Mouse (Mus musculus): ENCODE measurements at regions not wholly inside any gene's neighbourhood (a gene's known extent, or its start where the extent isn't known, plus 50 kb on each side); places are given as distances from the start of the nearest gene placed in this dataset.

DNA sequence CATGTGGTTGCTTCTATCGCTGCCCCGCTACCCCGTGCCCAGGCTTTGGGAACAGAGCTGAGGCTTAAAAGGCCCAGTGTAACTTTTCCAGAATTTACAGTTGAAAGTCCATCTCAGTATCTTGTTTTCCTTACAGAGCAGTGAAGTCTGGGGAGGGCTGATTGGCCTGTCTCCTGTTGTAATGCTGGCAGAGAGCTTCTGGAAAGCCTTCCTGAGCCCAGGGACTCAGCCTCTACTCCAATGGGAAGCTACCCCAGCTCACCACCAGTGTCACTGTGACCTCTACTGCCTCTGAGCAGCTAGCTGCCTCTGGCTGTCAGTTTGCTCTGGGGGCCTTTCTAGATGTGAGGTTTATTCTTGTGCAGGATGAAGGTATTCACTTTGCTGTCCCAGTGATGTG, 87.5 kb downstream of the Kcnrg start:
- DNase-seq (ENCODE audit: low spot score in 2 of 2): no peak

DNA sequence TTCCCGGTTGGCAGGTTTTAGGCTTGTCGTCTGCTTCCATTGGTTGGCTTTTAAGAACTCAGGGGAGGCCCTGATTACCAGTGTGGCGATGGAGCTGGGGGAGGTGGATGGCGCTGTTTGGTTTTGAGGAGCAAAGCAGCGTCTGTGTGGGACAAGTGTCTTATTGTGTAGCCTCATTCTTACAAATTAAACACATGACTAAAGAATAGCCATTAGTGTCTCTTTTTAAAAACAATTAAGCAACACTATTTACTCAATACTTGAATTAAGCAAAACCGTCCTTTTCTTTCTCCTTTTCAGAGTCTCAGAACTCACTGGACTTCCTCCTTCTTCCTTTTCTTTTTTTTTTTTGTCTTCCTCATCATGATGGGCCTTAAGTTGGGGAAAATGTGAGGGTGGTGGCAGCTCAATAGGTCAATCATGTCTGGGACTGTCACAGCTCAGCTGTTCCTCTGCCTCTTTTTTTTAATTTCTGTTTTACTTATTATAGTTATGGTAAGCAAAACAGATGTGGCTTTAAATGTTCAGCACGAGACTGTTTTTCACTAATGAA, 89.1 kb downstream of the Kcnrg start:
- DNase-seq (ENCODE audit: low spot score in 2 of 2): no peak

- DNase-seq (ENCODE audit: low spot score in 2 of 2): no peak
Observed at GRCm38 (mm10) chr14:61696886-61697554, 89.8 kb downstream of the Kcnrg start.

- no peak for DNase-seq (ENCODE audit: low spot score in 2 of 2)
Observed at GRCm38 (mm10) chr14:61697704-61698103, 90.4 kb downstream of the Kcnrg start.

- DNase-seq (ENCODE audit: low spot score in 2 of 2): no peak
Observed at GRCm38 (mm10) chr14:61698358-61699055, 91.2 kb downstream of the Kcnrg start.

- no peak for DNase-seq (ENCODE audit: low spot score in 2 of 2)
Observed at GRCm38 (mm10) chr14:61699638-61700037, 92.4 kb downstream of the Kcnrg start.

DNA sequence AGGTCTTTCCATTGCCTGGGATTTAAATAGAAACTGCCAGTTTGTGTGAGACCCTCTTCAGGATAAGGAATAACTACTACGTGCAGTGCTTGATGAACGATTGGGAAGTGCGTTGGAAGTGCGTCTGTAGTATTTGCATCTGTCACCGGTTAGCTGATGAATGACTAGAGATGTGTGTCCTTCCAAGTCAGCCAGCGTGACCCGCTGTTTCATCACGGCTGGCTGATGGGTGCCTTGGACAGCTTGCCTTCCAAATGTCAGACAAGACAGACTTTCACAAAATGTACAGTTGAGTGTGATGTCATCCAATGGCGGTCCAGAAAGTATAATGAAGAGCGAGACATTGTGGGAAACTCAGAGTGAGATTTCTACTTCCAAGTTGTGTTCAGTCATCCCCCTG, 93.9 kb downstream of the Kcnrg start:
- no peak for DNase-seq (ENCODE audit: low spot score in 2 of 2)

GRCm38 (mm10) chr14:61703916-61704315, 96.7 kb downstream of the Kcnrg start:
- DNase-seq (ENCODE audit: low spot score in 2 of 2): no peak

DNA sequence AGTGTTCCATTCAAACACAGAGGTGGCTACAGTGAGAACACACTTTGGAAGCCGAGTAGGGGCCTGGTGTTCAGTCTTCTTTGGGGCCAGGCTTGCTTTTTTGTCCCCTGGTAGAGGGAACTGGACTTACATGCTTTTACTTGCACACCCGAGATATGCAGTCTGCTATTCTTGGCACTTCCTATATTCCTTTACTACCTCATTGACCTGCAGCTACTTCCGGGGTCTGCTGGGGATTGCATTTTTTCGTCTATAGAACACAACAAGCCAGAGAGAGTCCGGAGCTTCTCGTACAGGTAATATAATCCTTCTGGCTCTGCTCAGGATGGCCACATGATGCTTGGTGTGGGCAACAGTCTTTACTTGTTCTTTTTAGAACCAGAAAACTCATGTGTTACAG, 99.7 kb downstream of the Kcnrg start:
- DNase-seq (ENCODE audit: low spot score in 2 of 2): no peak

- no peak for DNase-seq (ENCODE audit: low spot score in 2 of 2)
Observed at GRCm38 (mm10) chr14:61708331-61708730, 101.1 kb downstream of the Kcnrg start.

- DNase-seq (ENCODE audit: low spot score in 2 of 2): no peak
Observed at GRCm38 (mm10) chr14:61715746-61716145, 108.5 kb downstream of the Kcnrg start.

GRCm38 (mm10) chr14:61718392-61719124, 111.3 kb downstream of the Kcnrg start:
- no peak for DNase-seq (ENCODE audit: low spot score in 2 of 2)

DNA sequence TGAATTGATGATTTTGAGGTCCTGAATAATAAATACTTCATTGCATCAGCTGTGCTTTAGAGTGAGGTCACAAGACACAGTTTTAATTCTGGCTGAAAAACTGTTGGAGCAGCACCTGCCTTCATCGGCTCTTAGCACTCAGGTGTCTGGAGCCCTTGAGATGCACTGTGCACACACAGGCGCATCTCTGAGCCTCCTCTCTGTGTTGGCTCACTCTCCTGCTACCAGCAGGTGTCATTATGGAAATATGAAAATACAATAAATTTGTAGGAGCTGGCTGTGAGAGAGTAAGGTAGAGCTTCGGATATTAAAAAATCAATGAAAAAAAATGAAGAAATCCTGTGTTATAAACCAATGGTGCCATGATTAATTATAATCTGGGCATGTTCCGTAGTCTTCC, 114.0 kb downstream of the Kcnrg start:
- DNase-seq (ENCODE audit: low spot score in 2 of 2): no peak

- no peak for DNase-seq (ENCODE audit: low spot score in 2 of 2)
Observed at GRCm38 (mm10) chr14:61724942-61725341, 117.7 kb downstream of the Kcnrg start.

GRCm38 (mm10) chr14:61728562-61728961, 121.3 kb downstream of the Kcnrg start:
- DNase-seq (ENCODE audit: low spot score in 2 of 2): no peak

GRCm38 (mm10) chr14:61735541-61735940, 128.3 kb downstream of the Kcnrg start:
- DNase-seq (ENCODE audit: low spot score in 2 of 2): no peak

GRCm38 (mm10) chr14:61736384-61737322, 129.4 kb downstream of the Kcnrg start:
- no peak for DNase-seq (ENCODE audit: low spot score in 2 of 2)

DNA sequence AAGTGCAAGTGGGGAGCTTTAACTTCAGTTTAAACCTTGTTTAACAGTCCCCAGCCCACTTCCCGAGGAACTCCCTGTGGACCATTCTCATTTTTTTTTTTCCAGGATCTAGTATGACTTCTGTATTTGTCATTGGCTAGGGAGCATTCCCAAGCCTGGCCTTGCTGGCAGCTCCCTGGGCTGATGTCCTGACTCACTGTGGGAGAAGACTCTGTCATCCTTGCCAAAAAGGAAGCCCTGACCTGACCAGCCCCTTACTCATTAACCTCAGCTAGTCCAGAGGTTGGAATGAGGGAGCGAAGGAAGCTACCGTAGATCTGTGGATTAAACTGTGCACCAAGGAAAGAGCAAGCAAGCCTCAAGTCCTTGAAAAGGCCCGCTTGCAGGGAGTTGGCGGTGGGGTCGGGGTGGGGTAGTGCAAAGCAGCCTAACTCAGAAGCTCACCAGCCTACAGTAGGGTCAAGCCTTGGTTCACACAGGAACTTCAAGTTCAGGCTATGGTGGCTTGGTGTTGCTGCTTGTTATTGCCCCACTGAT, 130.3 kb downstream of the Kcnrg start:
- DNase-seq (ENCODE audit: low spot score in 2 of 2): no peak

DNA sequence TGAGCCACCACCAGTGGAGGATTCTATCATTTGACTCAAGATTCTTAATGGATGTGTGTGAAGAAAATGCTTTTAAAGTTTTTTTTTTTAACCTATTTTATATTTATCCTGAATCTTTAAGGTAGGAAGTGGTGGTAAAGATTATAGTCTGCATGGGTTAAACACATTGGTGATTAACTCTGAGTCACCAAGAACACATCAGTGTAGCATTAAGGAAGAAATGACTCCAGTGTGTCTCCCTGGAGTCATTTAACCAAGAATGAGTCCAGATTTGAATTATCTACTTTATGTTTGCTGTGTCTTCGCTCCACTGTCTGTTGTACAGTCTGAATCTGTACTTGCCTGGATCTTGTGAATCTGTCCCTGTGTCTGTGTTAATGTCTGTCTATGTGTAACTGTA, 132.2 kb downstream of the Kcnrg start:
- DNase-seq (ENCODE audit: low spot score in 2 of 2): no peak

- no peak for DNase-seq (ENCODE audit: low spot score in 2 of 2)
Observed at GRCm38 (mm10) chr14:61743855-61744408, 136.7 kb downstream of the Kcnrg start.
